Mouse (Mus musculus): ENCODE measurements around the gene Fam81b. TPM values are rescaled to one million over a fixed set of nuclear protein-coding genes. Genes with fewer than 3 reads are reported as not detected.
"Not testable (repeated sequence)": the region's sequence is repeated elsewhere in the genome, so short reads cannot be mapped to it uniquely, and the experiment has no call there.

Fam81b gene
- polyA plus RNA-seq (2016; fragmentation: Nextera tagmentation; extraction: Ambion mirVana): 0.29 and 0.41 TPM in 2 replicates

- H3K9me3 ChIP-seq: no peaks in the 10 kb centered on the region
- no peak within 1 kb of the TSS for H3K9ac ChIP-seq
- no peak within 1 kb of the TSS for H3K27ac ChIP-seq
- no peaks in the 10 kb centered on the region for H3K27me3 ChIP-seq
- no peaks in the 10 kb centered on the region for H3K36me3 ChIP-seq (replicated peaks)
- WGBS: 42% methylated on average over 7 of the region's 7 CpGs
- H3K4me2 ChIP-seq: no peak within 1 kb of the TSS
- H3K4me3 ChIP-seq (replicated peaks): no peak within 1 kb of the TSS
- ATAC-seq (ENCODE audit: low FRiP score): no peak
- H3K4me1 ChIP-seq: no peaks in the 10 kb centered on the region
These were observed at the start of gene Fam81b for GRCm38 (mm10) chr13:76304637-76305122. Fam81b (minus strand) TSS chr13:76305072.

- not testable (repeated sequence) for H3K9me3 ChIP-seq; H3K9ac ChIP-seq; H3K4me1 ChIP-seq; H3K4me3 ChIP-seq (replicated peaks); H3K27ac ChIP-seq; H3K4me2 ChIP-seq; H3K27me3 ChIP-seq; ATAC-seq (ENCODE audit: low FRiP score); H3K36me3 ChIP-seq (replicated peaks)
- WGBS: 80% methylated on average over 19 of the region's 21 CpGs
These were observed 41.1 kb upstream of the Fam81b start for GRCm38 (mm10) chr13:76345941-76346340.

GRCm38 (mm10) chr13:76318635-76319034 is 13.8 kb upstream of the Fam81b start:
- 82% methylated on average over 3 of the region's 3 CpGs for WGBS
- no peaks in the 10 kb centered on the region for H3K27me3 ChIP-seq
- H3K4me2 ChIP-seq: no peak overlapping the region
- H3K9me3 ChIP-seq: no peaks in the 10 kb centered on the region
- H3K4me1 ChIP-seq: no peaks in the 10 kb centered on the region
- no peaks in the 10 kb centered on the region for H3K36me3 ChIP-seq (replicated peaks)
- H3K27ac ChIP-seq: no peak overlapping the region
- no peak overlapping the region for H3K9ac ChIP-seq
- no peak overlapping the region for H3K4me3 ChIP-seq (replicated peaks)
- no peak for ATAC-seq (ENCODE audit: low FRiP score)

GRCm38 (mm10) chr13:76311580-76311979 is 6.7 kb upstream of the Fam81b start:
- Histone ChIP-seq H3K9ac (no peak overlapping the region), H3K4me3 (replicated peaks) (no peak overlapping the region), H3K36me3 (replicated peaks) (no peaks in the 10 kb centered on the region), H3K4me2 (no peak overlapping the region), H3K4me1 (no peaks in the 10 kb centered on the region), H3K27ac (no peak overlapping the region), H3K27me3 (no peaks in the 10 kb centered on the region), H3K9me3 (no peaks in the 10 kb centered on the region)
- no peak for ATAC-seq (ENCODE audit: low FRiP score)
- WGBS: 90% methylated on average over 7 of the region's 7 CpGs

GRCm38 (mm10) chr13:76308811-76309210 is 3.9 kb upstream of the Fam81b start:
- Histone ChIP-seq H3K4me1 (no peaks in the 10 kb centered on the region), H3K27me3 (no peaks in the 10 kb centered on the region), H3K36me3 (replicated peaks) (no peaks in the 10 kb centered on the region), H3K9me3 (no peaks in the 10 kb centered on the region), H3K27ac (no peak overlapping the region), H3K4me3 (replicated peaks) (no peak overlapping the region), H3K4me2 (no peak overlapping the region), H3K9ac (no peak overlapping the region)
- no peak for ATAC-seq (ENCODE audit: low FRiP score)
- 64% methylated on average over 1 of the region's 1 CpGs for WGBS

GRCm38 (mm10) chr13:76305655-76306365 is 938 bp upstream of the Fam81b start:
- H3K27me3 ChIP-seq: no peaks in the 10 kb centered on the region
- H3K4me2 ChIP-seq: no peak overlapping the region
- no peaks in the 10 kb centered on the region for H3K36me3 ChIP-seq (replicated peaks)
- ATAC-seq (ENCODE audit: low FRiP score): no peak
- no peak overlapping the region for H3K9ac ChIP-seq
- H3K4me3 ChIP-seq (replicated peaks): no peak overlapping the region
- H3K4me1 ChIP-seq: no peaks in the 10 kb centered on the region
- 64% methylated on average over 2 of the region's 2 CpGs for WGBS
- H3K9me3 ChIP-seq: no peaks in the 10 kb centered on the region
- H3K27ac ChIP-seq: no peak overlapping the region

GRCm38 (mm10) chr13:76305241-76305640 is 369 bp upstream of the Fam81b start:
- no peaks in the 10 kb centered on the region for H3K36me3 ChIP-seq (replicated peaks)
- H3K9ac ChIP-seq: no peak overlapping the region
- ATAC-seq (ENCODE audit: low FRiP score): no peak
- no peak overlapping the region for H3K4me2 ChIP-seq
- no peak overlapping the region for H3K4me3 ChIP-seq (replicated peaks)
- H3K9me3 ChIP-seq: no peaks in the 10 kb centered on the region
- H3K27me3 ChIP-seq: no peaks in the 10 kb centered on the region
- H3K4me1 ChIP-seq: no peaks in the 10 kb centered on the region
- H3K27ac ChIP-seq: no peak overlapping the region
- 86% methylated on average over 3 of the region's 3 CpGs for WGBS

GRCm38 (mm10) chr13:76304201-76304600 is 671 bp downstream of the Fam81b start:
- ATAC-seq (ENCODE audit: low FRiP score): no peak

GRCm38 (mm10) chr13:76303160-76303559 is 1.7 kb downstream of the Fam81b start:
- H3K27me3 ChIP-seq: no peaks in the 10 kb centered on the region
- no peak overlapping the region for H3K4me2 ChIP-seq
- no peak for ATAC-seq (ENCODE audit: low FRiP score)
- H3K36me3 ChIP-seq (replicated peaks): no peaks in the 10 kb centered on the region
- H3K4me3 ChIP-seq (replicated peaks): no peak overlapping the region
- WGBS: 84% methylated on average over 1 of the region's 1 CpGs
- H3K9ac ChIP-seq: no peak overlapping the region
- no peak overlapping the region for H3K27ac ChIP-seq
- H3K4me1 ChIP-seq: no peaks in the 10 kb centered on the region
- H3K9me3 ChIP-seq: no peaks in the 10 kb centered on the region

More at GRCm38 (mm10) chr13:76304201-76304600, 671 bp downstream of the Fam81b start:
- 65% methylated on average over 1 of the region's 1 CpGs for WGBS
- Histone ChIP-seq H3K27me3 (no peaks in the 10 kb centered on the region), H3K9ac (no peak overlapping the region), H3K4me1 (no peaks in the 10 kb centered on the region), H3K9me3 (no peaks in the 10 kb centered on the region), H3K36me3 (replicated peaks) (no peaks in the 10 kb centered on the region), H3K27ac (no peak overlapping the region), H3K4me3 (replicated peaks) (no peak overlapping the region), H3K4me2 (no peak overlapping the region)

GRCm38 (mm10) chr13:76302056-76302455 is 2.8 kb downstream of the Fam81b start:
- Histone ChIP-seq H3K4me2 (no peak overlapping the region), H3K4me1 (no peaks in the 10 kb centered on the region), H3K27me3 (no peaks in the 10 kb centered on the region), H3K9me3 (0 out of 2 replicates have a peak, but pooled peaks cover 2% of the 10 kb centered on the region), H3K27ac (no peak overlapping the region), H3K9ac (no peak overlapping the region), H3K36me3 (replicated peaks) (no peaks in the 10 kb centered on the region), H3K4me3 (replicated peaks) (no peak overlapping the region)
- 87% methylated on average over 2 of the region's 2 CpGs for WGBS
- no peak for ATAC-seq (ENCODE audit: low FRiP score)

- H3K36me3 ChIP-seq (replicated peaks): no peaks in the 10 kb centered on the region
- no peaks in the 10 kb centered on the region for H3K27me3 ChIP-seq
- H3K4me3 ChIP-seq (replicated peaks): no peak overlapping the region
- WGBS: 82% methylated on average over 4 of the region's 4 CpGs
- no peaks in the 10 kb centered on the region for H3K4me1 ChIP-seq
- ATAC-seq (ENCODE audit: low FRiP score): no peak
- no peak overlapping the region for H3K4me2 ChIP-seq
- H3K9ac ChIP-seq: no peak overlapping the region
- H3K27ac ChIP-seq: no peak overlapping the region
- H3K9me3 ChIP-seq: no peaks in the 10 kb centered on the region
These were observed 12.8 kb downstream of the Fam81b start for GRCm38 (mm10) chr13:76292050-76292449.

GRCm38 (mm10) chr13:76284597-76284996 is 20.3 kb downstream of the Fam81b start:
- 94% methylated on average over 3 of the region's 3 CpGs for WGBS
- Histone ChIP-seq H3K27me3 (no peaks in the 10 kb centered on the region), H3K27ac (no peak overlapping the region), H3K4me2 (no peak overlapping the region), H3K36me3 (replicated peaks) (no peaks in the 10 kb centered on the region), H3K4me3 (replicated peaks) (no peak overlapping the region), H3K9ac (no peak overlapping the region), H3K4me1 (no peaks in the 10 kb centered on the region), H3K9me3 (no peaks in the 10 kb centered on the region)
- ATAC-seq (ENCODE audit: low FRiP score): no peak

GRCm38 (mm10) chr13:76264361-76265026 is 40.4 kb downstream of the Fam81b start:
- no peak for ATAC-seq (ENCODE audit: low FRiP score)
- Histone ChIP-seq H3K9me3 (no peaks in the 10 kb centered on the region), H3K27ac (no peak overlapping the region), H3K4me3 (replicated peaks) (no peak overlapping the region), H3K9ac (no peak overlapping the region), H3K4me2 (no peak overlapping the region), H3K36me3 (replicated peaks) (no peaks in the 10 kb centered on the region), H3K4me1 (no peaks in the 10 kb centered on the region), H3K27me3 (no peaks in the 10 kb centered on the region)
- 76% methylated on average over 5 of the region's 5 CpGs for WGBS
